Mouse (Mus musculus): ENCODE data around the gene Psrc1.

DNA sequence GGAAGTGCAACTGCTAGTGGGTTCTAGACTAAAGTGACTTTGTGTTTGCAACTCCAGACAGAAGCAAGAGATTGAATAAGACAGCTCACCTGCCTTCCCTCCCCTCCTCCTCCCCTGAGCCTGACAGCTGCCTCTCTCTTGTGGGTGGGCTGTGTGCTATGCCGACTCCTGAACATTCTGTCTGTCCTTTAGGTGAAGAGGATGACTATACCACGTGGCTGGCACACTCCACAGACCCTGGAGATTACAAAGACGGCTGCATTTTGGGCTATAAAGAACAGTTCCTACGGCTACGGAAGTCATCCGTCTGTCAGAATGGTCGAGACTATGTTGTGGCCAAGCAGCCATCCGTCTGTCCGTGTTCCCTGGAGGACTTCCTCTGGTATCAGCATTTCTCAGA is 35.3 kb upstream of the Psrc1 start:
- no peak for TF ChIP-seq CTCF (IDR thresholded peaks at IDR 0.05; ENCODE audit: borderline replicate concordance, extremely low read depth, insufficient read depth, insufficient read length)
- no peak for TF ChIP-seq POLR2A (IDR thresholded peaks at IDR 0.05; ENCODE audit: borderline replicate concordance, extremely low read depth, insufficient read depth, insufficient read length, poor library complexity, severe bottlenecking)
